Mouse (Mus musculus) retina, postnatal 1 day (tissue): ENCODE data around the gene Zzz3.
"Not testable (repeated sequence)": the region's sequence is repeated elsewhere in the genome, so short reads cannot be mapped to it uniquely, and the experiment has no call there.

Experiments used
- DNase-seq: peaks from one replicate; pipeline ENCODE4 v3.0.0-alpha.2; 2012

Zzz3 gene

GRCm38 (mm10) chr3:152401964-152402670, 6.8 kb downstream of the Zzz3 start:
- no peak for DNase-seq

- no peak for DNase-seq
Observed at GRCm38 (mm10) chr3:152402671-152403066, 7.4 kb downstream of the Zzz3 start.

GRCm38 (mm10) chr3:152403827-152404226, 8.6 kb downstream of the Zzz3 start:
- no peak for DNase-seq

DNA sequence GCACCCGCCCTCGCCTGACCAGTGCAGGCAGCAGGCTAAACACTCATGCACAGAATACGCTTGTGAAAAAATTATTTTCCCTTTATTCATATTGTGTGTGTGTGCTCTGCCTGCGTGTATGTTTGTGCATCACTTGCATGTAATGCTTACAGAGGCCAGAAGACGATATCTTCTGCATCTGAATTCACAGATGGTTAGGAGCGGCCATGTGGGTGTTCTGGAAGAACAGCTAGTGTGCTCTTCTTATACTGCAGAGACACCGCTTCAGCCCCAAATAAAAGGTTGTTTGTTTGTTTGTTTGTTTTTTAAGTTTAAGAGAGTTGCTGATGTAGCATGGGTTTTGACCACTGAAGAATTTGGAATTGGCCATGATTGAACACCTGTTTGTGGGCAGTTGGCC, 10.1 kb downstream of the Zzz3 start:
- no peak for DNase-seq

DNA sequence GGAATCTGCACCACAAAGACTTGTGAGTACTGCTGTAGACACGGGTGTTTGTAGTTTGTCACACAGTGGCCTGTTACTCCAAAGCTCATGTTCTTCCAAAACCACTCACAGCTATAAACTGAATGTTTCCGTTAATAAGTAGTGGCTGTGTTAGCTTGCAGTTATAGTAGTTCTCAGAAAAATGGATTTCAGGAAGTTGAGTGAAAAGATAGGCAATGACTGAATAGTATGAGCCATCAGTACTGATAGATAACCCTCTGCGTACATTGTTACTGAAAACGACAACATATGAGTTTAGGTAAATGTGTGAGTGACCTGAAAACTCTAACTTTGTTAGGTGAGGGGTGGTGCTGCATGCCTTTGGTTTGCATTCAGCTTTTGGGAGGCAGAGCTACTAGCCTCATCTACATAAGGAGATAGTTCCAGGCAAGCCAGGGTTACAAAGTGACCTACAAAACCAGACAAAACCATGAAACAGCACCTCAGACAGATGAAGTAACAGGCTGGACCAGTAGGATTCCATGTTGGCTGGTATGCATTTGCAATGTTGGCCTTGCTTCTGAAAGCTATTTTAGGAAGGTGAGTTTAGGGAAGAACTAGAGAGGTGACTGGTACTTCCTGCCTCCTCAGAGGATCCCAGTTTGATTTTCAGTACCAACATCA, 10.8 kb downstream of the Zzz3 start:
- DNase-seq, result no peak

DNA sequence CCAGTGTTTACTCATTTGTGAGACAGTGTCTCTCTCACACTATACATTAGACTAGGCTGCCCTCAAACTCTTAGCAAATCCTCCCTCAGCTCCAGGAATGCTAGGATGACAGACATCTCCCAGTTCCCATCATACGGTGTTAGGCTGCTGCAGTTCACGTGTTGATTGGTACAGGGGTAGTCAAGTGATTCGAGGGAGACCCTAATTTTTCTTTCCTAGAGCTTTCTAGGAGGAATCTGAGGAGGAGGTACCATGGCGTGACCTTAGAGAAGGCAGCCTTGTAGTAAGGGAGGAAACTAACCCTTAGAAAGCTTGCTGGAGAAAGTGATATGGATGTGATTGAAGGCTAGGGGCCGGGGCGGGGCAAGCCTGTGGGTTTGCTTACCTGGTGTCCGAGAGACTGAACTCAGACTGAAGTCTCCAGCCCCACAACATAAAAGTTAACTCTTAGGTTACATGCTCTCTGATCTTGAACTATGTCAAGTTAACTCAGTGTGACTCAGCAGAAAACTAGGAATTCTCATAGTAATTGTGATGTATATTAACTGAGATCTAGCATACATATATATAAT, 15.8 kb downstream of the Zzz3 start:
- no peak for DNase-seq

- no peak for DNase-seq
Observed at GRCm38 (mm10) chr3:152412362-152412761, 17.1 kb downstream of the Zzz3 start.

DNA sequence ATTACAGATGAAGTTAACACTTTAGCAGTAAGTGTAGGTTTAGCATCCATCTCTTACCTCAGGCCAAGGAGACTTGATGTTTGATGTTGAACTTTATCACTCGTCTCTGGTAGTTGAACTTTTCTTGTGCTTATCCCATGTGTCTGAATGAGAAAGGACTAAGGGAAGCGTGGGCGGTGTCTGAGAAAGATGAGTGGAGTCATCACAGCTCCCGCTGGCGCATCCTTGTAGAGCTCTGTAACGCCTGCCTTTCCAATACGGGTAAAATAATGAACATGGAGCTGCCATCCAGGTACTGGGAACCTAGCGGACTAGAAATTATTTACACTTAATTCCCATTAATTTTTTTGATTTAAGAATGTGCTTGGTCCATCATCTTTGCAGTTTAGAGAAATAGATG, 33.7 kb downstream of the Zzz3 start:
- no peak for DNase-seq

GRCm38 (mm10) chr3:152432677-152433076, 37.4 kb downstream of the Zzz3 start:
- DNase-seq, result no peak

DNA sequence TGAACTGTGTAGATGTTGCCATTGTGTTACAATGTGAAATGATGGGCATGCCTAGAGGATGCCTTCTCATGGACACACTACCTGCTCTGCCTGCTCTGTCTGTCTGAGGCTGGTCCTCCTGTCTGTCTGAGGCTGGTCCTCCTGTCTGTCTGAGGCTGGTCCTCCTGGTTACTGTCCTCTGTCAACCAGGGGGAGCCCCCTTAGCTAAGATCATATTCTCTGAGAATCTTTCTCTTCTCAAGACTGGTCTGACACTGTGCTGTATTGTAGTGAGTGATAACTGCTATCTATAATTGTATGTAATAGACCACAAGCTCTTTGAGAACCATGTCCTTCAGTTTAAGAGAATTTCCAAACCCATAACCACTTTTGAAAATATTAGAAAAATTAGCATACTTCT, 40.3 kb downstream of the Zzz3 start:
- DNase-seq, result no peak

GRCm38 (mm10) chr3:152438068-152438467, 42.8 kb downstream of the Zzz3 start:
- no peak for DNase-seq

- no peak for DNase-seq
Observed at GRCm38 (mm10) chr3:152442795-152443194, 47.5 kb downstream of the Zzz3 start.

DNA sequence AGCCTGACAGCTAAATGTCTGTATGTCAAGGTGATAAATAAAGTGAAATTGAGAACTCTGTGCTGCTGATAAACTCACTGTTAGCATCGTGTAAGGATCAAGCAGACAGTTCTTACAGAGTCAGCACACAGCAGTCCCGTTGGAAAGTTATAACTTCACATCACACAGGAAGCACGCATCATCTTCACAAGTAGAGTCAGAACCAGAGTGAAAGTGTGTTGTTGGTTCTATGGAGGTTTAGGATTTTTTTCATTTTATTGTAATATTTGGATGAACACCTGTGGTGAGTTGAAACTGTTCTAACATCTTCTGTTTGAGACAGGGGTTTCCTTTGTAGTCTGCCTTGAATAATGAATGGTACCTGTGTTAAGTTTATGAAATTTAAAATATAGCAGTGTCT, 48.8 kb downstream of the Zzz3 start:
- no peak for DNase-seq

DNA sequence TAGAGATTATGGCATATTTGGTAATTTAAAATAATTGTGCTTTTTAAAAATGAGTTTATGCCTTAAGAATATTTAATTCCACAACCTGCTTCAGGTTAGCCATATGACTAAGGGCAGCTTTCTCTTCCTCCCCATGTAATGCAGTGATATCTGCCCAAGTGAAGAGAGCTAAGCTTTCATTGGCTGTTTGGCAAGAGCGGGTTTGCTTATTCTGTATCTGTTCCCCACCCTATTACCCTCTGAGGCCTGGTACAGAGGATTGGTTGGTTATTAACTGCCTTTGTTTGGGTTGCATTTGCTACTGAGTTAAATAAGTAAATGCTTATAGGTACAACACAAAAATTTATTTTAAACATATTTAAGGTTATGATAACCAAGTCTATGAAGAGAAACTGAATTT, 51.7 kb downstream of the Zzz3 start:
- no peak for DNase-seq

GRCm38 (mm10) chr3:152453163-152453562, 57.9 kb downstream of the Zzz3 start:
- no peak for DNase-seq

DNA sequence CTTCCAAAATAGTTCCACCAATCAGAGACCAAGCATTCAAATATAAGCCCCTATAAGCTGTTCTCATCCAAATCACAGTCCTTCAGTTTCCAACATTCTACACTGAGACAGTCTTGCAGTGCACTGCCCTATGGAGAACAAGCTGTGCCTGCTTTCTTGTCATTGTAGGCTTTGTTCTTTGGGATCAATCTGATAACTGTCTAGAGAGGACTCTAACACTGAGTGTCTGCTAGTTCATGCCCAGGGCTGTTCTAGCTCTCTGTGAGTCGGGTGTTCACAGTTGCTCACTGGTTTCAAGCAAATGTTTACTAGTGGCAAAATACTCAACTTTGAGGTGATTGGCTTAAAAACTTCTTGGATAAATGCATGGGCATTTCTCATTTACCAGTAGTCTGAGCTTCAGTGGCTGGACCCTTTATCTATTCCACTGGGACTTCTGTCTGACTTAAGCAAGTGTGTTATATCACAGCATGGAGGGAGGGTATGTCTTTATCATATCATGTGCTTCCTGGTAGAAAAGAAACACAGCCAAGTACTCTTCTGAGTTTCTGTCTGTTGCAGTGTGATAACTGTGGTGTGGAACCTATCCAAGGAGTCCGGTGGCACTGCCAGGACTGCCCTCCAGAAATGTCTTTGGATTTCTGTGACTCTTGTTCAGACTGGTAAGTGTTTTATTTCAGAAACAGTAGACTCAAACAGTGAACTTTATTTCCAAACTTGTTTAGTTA, 62.2 kb downstream of the Zzz3 start:
- DNase-seq, result no peak

GRCm38 (mm10) chr3:152458875-152459274, 63.6 kb downstream of the Zzz3 start:
- not testable (repeated sequence) for DNase-seq

GRCm38 (mm10) chr3:152460802-152461201, 65.5 kb downstream of the Zzz3 start:
- no peak for DNase-seq

DNA sequence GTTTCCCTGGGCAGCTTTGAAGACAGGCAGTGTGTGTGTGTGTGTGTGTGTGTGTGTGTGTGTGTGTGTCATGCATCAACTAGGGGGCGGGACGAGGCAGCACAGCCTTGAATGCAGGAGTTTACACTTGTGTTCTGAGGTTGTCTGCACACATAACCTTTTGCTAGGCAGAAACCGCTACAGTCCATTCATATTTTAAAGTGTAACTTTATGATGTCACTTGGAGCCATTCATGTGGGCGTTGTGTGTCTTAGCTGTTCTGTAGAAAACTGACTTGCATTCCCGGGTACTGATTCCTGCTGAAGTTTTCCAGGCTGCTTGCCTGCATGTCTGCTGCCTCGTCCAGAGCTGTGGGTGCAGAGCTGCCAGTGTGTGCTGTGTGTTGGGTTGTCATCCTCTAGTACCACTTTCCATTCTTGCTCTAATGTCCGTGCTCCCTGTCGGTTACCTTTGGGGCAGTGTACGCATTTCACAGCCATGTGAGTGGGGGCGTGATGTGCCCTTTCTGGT, 66.8 kb downstream of the Zzz3 start:
- DNase-seq, result no peak

DNA sequence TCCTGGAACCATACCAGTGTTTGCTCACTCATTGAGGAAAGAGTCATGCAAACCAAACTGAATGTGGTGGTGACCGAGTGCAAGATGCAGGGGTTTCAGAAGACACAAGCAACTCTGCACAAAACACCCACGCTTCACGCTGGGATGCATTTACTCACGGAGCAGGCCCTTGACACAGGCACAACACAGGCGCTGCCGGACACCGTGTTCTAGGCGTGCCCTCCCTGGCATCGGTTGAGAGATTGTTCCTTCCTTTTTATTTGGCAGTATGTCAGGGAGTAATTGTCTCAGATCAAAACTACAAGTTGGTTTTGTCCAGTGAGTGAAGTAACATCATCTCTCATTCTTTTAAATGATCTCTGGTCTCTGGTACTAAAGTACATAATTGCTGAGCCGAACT, 67.6 kb downstream of the Zzz3 start:
- DNase-seq, result no peak

DNA sequence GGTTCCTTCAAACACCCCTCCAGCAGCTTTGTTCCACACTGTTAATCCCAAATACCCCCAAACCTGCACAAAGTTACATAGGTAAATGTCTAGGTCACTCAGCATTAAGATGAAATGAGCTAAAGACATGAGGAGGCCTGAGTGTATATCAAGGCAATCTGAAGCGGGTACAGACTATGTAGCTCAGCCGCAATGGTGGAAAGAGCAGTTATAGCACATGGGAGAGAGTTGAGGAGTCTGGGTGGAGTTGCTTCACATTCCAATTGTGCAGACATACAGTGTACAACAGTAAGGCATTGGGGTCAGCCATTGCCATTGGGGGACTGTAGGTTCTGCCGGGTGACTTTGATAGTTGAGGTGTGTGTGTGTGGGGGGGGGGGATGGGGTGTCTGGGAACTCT, 69.2 kb downstream of the Zzz3 start:
- DNase-seq, result no peak

- DNase-seq, result no peak
Observed at GRCm38 (mm10) chr3:152465338-152465737, 70.1 kb downstream of the Zzz3 start.

DNA sequence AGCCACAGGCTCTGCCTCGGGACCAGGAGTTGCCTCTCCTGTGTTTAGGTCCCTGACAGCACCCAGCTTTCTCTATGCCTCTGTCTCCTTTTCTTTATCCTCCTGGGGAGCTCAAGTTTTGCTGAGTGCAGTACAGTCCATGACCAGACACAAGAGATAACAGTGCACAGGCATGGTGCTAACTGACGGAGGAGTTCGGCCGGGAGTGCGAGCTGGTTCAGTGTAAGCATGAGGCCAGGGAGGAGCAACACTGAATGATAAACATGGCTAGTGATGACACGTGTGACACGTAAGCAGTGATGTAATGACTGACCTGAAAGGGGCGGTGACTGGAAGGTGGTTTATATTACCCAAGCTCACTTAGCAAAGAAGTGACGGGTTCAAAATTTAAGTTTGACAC, 71.6 kb downstream of the Zzz3 start:
- no peak for DNase-seq

- DNase-seq, result no peak
Observed at GRCm38 (mm10) chr3:152467312-152467711, 72.0 kb downstream of the Zzz3 start.
